Mouse (Mus musculus): ENCODE measurements around the gene Gm42791. TPM values are rescaled to one million over a fixed set of nuclear protein-coding genes. Genes with fewer than 3 reads are reported as not detected.

Gene Gm42791
- total RNA-seq, 2 experiments from 2014 or later = 25.2 to 25.8 TPM

- no peak for TF ChIP-seq CTCF (conservative IDR thresholded peaks at IDR 0.05)
- no peak for DNase-seq (ENCODE audit: low spot score in 2 of 2)
- 0 out of 2 replicates have a peak overlapping the region, but pooled peaks have one; percentile 32 for H3K27ac ChIP-seq
These were observed 132.1 kb downstream of the Gm42791 start for GRCm38 (mm10) chr5:148862853-148863252.

GRCm38 (mm10) chr5:148862136-148862535, 132.8 kb downstream of the Gm42791 start:
- Histone ChIP-seq H3K4me3 (no peak overlapping the region), H3K27ac (peak overlapping the region; percentile 32; the same call in 1 of the 2 replicates)
- no peak for TF ChIP-seq CTCF (conservative IDR thresholded peaks at IDR 0.05)
- DNase-seq (ENCODE audit: low spot score in 2 of 2) = peak in 1 of 2 experiments; percentile 24

More at GRCm38 (mm10) chr5:148862853-148863252, 132.1 kb downstream of the Gm42791 start:
- H3K4me3 ChIP-seq = no peak overlapping the region

DNA sequence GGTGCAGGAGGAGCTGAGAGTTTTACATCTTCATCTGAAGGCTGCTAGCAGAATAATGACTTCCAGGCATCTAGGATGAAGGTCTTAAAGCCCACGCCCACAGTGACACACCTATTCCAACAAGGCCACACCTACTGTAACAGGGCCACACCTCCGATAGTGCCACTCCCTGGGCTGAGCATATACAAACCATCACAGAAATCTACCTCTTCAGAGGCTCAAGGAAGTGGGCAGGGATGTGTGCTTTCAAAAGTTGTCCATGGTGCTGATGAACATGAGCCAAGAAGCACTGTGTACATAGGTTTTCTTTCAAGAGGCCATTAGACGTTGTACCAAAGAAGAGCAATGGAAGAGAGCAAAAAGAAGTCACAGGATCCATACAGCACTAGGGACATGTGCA, 137.4 kb downstream of the Gm42791 start:
- no peak for TF ChIP-seq CTCF (conservative IDR thresholded peaks at IDR 0.05)
- H3K4me3 ChIP-seq = no peak overlapping the region
- no peak overlapping the region for H3K27ac ChIP-seq
- DNase-seq (ENCODE audit: low spot score in 2 of 2) = no peak

GRCm38 (mm10) chr5:148855047-148855446, 139.9 kb downstream of the Gm42791 start:
- no peak overlapping the region for H3K4me3 ChIP-seq
- no peak for DNase-seq (ENCODE audit: low spot score in 2 of 2)
- H3K27ac ChIP-seq = no peak overlapping the region
- TF ChIP-seq CTCF (conservative IDR thresholded peaks at IDR 0.05) = no peak

- Histone ChIP-seq H3K27ac (no peak overlapping the region), H3K4me3 (no peak overlapping the region)
- no peak for DNase-seq (ENCODE audit: low spot score in 2 of 2)
- TF ChIP-seq CTCF (conservative IDR thresholded peaks at IDR 0.05) = no peak
These were observed 140.8 kb downstream of the Gm42791 start for GRCm38 (mm10) chr5:148854166-148854565.

GRCm38 (mm10) chr5:148849516-148849915, 145.4 kb downstream of the Gm42791 start:
- no peak for DNase-seq (ENCODE audit: low spot score in 2 of 2)
- H3K27ac ChIP-seq = no peak overlapping the region
- no peak overlapping the region for H3K4me3 ChIP-seq
- no peak for TF ChIP-seq CTCF (conservative IDR thresholded peaks at IDR 0.05)

GRCm38 (mm10) chr5:148847032-148847431, 147.9 kb downstream of the Gm42791 start:
- Histone ChIP-seq H3K4me3 (no peak overlapping the region), H3K27ac (no peak overlapping the region)
- peak; percentile 47 for TF ChIP-seq CTCF (conservative IDR thresholded peaks at IDR 0.05)
- DNase-seq (ENCODE audit: low spot score in 2 of 2) = no peak

Other genes starting within 250 kb of the Gm42791 start
- gene Katnal1, start 65.8 kb downstream of the Gm42791 start, total RNA-seq (2021) = 10 to 100 TPM; 62.3 to 66.3 TPM
- gene Uspl1, start 189.2 kb upstream of the Gm42791 start, total RNA-seq (2021) = 10 to 100 TPM; 38.8 to 39.0 TPM
- 100 to 1,000 TPM; 143 to 147 TPM for gene Hmgb1, start 189.3 kb upstream of the Gm42791 start, total RNA-seq (2021)